Mouse (Mus musculus) left cerebral cortex, postnatal 14 days (tissue): ENCODE data around the gene Dhh. TPM values are rescaled to one million over a fixed set of nuclear protein-coding genes. Genes with fewer than 3 reads are reported as not detected.

Source experiments
- DNase-seq, 2 experiments: peaks; one replicate each; pipeline ENCODE4 v3.0.0; 2021 to 2022; ENCODE audit warnings: low spot score in 2 of 2, mixed read lengths in 1 of 2
- intact Hi-C: fragments of 180-260 bp; cut with DNase I; formaldehyde crosslinking; loops from one replicate; pipeline ENCODE4 v1.15.1; 2025
- total RNA-seq, 2 experiments: library from RNA; stranded (reverse); gene quantifications; 2 replicates each; pipeline ENCODE4 v1.2.3; 2021

Gene Dhh
- total RNA-seq, 2 experiments from 2014 or later, result 0.15 to 0.24 TPM

DNA sequence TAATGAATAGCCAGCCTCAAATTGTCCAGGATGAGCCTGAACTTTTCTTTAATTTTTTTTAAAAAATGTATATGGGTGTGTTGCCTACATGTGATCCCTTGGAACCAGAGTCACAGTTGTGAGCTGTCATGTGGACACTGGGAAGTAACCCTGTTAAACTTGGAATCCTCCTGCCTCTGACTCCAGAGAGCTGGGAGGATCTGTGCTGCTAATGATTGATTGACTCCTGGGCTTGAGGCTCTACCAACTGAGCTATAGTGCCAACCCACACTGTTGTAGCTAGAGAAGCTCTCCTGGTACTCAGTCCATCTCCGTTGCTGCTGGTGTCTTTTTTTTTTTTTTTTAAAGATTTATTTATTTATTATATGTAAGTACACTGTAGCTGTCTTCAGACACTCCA lies 14.2 kb downstream of the Dhh start:
- DNase-seq, result no peak
- intact Hi-C loops, result loop anchor here (5.0 kb wide), 1 partner anchor 33 kb away; the partner anchor contains the start of gene Lmbr1l

DNA sequence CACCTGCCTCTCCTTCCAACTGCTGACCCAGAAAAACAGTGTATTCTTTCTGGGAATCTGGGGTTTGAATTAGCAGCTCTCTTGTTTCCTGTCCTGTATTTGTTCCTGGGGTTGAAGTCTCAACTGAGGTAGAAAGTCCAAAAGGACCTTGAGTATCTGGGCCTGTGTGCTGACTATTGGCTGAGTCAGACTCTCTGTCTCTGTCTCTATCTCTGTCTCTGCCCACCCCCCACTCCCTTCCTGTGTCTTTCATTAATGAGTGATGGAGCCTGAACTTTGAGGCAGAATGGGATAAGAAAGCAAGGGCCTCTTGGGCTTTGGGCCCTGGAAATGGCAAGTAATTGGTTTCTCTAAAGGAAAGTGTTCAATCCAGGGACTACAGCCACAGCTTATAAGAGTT lies 14.7 kb downstream of the Dhh start:
- no peak for DNase-seq
- intact Hi-C loops, result loop anchor here (5.0 kb wide), 1 partner anchor 34 kb away; the partner anchor contains the start of gene Lmbr1l

DNA sequence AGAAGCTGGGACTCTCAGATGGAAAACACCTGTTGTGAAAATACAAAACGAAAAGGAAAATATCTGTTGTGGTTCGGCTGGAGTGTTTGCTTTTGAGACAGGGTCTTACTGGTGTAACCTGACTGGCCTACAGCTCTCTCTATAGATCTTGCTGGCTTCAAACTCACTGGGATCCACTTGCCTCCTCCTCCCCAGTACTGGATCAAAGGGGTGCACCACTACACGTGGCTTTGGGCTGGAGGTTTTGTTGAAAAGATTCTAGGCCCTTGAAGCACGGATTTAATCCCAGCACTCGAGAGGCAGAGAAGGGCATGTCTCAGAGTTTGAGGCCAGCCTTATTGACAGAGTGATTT lies 16.7 kb downstream of the Dhh start:
- intact Hi-C loops, result loop anchor here (5.0 kb wide), 1 partner anchor 36 kb away; the partner anchor contains the start of gene Lmbr1l
- no peak for DNase-seq

DNA sequence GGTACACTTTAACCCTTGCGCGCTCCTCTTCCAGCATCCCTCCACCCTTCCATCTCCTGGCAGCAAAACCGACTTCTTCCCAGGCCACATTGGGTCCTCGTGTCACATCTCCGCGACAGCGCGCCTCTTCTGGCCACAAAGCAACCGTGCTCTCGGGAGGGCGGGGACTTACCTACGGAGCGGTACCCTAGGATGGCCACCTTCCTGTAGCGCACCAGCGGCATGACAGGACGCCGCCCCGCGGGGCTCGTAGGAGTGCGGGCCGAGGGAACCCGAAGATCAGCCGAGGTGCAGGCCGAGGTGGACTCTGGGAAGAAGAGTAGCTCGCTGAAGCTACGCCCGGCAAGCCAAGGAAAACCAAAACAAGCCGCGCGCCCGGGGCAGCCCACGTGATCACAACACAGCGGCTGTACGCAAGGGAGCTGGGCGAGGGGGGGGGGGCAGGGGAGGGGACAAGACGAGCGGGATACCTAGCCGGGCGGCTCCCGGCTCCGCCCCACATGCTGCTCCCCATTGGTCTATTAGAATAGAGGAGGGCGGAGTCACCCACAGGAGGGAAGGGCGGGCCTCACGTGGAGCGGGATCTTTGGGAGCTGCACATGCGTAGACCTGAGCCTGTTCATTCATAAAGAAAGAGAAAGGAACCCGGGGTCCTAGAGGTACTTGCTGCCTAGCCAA lies 17.2 kb downstream of the Dhh start:
- peak; percentile 90 to 95 for DNase-seq
- intact Hi-C loops, result loop anchor here (5.0 kb wide), 1 partner anchor 36 kb away; the partner anchor contains the start of gene Lmbr1l

DNA sequence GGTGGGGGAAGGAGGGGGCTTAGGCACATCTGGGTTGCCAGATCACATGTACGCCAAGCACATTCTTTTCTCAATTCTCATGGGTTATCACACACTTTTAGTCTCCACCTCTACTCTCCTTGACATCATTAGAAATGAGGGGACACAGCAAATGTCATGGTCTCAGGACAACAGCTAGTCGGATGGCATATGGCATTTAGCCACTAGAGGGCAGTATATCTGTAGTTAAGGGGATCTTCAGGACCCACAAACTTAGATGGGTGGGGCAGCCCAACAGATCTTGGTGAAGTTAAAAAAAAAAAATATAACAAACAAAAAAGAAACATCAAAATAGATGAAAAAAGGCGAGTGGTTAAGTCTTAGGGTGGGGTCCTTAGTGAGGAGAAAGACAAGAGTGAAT lies 21.0 kb downstream of the Dhh start:
- intact Hi-C loops, result loop anchor here (5.0 kb wide), 1 partner anchor 50 kb away; no protein-coding TSS in a partner anchor
- peak; percentile 75 to 77 for DNase-seq

DNA sequence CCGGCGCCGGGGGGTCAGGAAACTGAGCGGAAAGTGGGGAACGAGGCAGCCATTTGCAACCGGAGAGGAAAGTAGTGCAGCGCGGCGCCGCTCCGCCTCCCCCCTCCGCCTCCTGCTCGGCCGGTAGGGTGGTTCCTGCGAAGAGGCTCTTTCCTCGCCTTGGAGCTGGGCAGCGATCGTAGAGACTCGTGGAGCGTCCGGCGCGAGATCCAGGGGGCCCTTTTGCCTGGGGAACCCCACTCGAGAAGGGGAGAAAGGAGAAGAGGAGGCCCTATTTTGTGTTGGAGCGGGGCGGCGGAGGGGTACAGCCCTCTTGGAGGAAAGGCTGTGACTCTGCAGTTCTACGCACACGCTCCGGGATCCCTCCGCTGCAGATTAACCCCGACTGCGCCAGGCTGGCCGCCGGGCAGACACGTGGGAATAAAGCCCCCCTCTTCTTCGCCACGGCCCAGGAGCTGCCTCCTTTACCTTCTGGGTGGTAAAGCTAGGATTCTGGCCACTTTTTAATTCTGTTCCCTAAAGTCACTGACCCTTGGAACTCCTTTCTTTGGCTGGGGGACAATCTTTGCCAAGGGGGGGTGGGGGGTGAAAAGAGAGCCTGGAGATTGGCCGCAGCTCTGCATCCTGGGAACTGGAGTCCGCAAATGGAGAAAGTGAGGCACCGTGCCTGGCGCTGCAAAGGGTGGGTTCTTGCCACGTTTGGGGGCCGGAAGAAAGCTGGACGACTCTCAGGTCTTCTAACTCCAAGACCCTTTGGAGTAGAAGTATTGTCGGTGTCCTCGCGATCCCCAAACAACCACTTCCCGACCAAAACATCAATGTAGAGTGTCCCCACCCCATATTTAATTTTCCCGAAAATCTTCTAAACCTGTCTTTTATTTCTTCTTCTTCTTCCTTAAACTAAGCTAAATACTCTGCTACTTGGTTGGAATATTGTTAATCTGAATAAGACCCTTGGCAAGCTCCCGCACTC lies 26.1 kb downstream of the Dhh start:
- DNase-seq, result peak; percentile 93 to 96
- intact Hi-C loops, result no loop called here

DNA sequence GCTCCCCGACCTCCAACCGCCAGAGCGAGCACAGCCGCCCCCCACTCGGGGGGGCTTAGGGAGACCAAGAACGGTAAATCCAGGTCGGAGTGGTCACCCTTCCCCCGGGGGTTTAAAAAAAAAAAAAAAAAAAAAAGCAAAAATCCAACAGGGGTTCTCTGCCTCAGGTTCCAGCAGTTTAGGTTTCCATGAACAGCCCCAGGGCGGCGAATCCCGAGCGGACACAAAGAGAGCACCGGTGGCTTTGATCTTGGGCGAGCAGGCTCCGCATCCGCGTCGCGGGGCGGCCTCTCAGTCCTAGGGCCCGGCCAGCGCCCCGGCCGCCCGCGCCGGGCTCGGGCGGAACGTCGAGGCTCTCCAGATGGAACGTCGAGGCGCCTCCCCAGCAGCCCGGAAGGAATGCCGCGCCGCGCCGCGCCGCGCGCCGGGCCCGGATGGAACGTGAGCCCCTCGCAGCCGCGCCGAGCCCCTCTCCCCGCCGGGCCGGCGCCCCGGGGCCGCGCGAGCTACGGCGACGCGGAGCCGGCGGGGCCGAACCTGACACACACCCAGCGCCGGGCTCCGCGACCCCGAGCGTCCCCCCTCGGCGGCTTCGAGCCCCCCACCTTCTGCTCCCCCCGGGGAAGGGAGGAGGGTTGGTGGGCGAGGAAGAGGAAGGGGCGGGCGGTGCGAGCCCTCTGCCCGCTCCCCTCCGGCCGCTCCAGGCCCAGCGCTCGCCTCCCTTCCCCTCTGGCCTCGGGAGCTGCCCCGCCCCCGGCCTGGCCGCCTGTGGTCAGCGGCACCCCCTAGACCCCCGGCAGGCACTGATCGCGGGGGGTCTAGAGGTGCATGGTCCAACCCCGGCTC lies 27.0 kb downstream of the Dhh start, which contains the start of gene Kmt2d:
Kmt2d (minus strand) TSS at position 135 of the 846 bp plus-strand sequence.
- DNase-seq, result no peak
- intact Hi-C loops, result no loop called here

DNA sequence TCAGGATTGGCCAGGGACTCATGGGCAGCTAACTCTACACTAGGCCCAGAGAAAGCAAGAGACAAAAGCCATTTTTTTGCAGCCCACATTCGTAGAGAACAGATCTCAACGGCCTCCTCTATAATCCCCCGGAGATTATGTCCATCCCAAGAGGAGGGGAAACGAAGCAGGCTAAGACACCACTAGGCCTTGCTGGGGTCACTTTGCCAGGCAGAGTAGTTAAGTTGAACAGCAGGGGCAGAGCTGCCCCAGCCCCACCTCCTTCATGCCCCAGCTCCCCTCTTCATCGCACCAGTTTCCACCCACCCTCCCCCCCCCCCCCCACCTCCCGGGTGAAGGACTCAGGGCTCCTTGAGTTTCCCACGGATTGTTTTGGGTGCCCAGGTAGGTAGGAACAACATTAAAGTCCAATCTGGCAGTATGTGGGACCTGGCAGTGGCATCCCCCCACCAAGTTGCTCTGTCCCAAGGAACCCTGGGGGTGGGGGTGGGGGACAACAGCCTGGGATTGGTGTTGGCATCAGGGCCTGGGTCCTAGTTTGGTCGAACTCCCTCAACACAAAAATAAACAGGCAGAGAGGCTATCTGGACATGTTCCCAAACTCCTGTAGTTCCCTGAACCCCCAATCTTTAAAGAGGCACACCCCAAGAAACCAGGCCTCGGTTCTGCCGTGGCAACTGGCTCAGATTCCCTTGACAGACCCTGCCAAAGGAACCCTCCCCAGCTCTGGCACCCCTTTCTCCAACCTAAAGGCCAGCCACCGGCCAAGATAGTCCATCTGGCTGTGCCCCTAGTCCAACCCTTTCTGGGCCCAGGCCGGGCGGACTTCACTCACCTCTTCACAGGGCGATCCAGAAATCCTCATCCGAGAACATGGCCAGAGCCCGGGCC lies 27.9 kb downstream of the Dhh start:
- intact Hi-C loops, result no loop called here
- DNase-seq, result no peak

DNA sequence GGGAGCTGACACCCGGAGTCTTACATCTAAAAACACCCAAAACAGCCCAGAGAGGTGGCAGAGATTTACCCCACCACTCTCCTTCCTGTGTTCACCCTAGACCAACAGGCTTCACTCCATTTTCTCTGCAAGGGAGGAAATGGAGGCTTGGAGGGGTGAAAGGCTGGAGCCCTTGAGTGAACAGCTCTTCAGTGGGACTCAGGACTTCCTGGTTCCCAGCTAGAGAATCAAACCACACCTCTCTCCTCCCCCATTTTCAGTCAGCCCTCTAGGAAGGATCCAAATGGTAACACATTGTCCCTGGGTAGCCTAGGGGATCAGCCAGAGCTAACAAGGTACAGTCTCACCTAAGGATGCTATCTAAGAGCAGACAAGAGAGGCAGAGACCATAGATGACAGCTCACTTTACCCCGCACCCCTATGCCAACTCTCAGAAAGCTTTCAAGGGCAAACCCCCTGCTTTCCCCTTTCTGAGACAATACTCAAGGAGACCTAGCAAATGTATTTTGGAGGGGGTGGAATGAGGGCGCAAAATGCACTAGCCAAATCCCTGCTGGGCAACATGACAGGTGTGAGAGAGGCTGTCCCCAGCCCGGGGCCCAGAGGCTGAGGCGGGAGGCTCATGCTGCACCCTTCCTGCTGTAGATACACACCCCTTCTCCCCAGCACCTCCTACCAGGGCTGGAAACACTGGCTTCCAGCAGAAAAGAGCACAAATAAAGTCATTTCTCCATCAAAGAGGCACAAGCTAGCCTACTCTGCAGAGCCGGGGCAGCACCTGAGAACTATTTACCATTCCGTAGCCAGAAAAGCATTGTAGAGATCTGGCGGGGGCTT lies 28.8 kb downstream of the Dhh start:
- intact Hi-C loops, result no loop called here
- DNase-seq, result no peak

DNA sequence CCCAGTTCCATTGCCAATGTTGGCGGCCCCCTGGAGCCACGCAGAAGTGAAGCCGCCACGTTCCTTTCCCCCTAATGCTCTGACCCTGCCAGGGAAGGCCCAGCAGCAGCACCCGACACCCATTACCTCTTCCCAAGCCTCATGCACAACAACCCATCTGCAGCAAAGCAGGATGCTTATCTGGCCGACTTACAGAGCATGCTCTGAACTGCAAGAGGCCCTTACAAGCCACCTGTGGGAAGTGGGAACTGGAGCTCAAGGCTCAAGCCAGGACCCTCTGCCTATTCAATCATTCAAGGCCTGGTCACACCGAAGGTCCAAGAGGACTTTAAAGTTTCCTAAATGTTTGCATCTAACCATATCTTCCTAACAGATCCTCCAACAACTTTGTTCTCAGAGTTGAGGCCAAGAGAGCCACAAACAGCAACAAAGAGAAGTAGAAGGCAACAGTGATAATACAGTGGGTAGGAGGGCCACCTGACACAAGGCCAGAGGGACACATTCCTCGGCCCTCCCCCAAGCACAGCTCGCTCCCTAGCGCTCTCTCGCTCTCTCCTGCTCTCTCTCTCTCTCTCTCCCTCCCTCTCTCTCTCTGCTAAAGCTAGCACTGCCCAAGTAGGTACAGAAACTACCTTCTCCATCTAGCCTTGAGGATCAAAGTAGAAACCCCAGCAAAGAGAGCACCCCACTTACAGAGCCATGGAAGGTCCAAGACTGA lies 29.8 kb downstream of the Dhh start:
- no peak for DNase-seq
- intact Hi-C loops, result no loop called here

DNA sequence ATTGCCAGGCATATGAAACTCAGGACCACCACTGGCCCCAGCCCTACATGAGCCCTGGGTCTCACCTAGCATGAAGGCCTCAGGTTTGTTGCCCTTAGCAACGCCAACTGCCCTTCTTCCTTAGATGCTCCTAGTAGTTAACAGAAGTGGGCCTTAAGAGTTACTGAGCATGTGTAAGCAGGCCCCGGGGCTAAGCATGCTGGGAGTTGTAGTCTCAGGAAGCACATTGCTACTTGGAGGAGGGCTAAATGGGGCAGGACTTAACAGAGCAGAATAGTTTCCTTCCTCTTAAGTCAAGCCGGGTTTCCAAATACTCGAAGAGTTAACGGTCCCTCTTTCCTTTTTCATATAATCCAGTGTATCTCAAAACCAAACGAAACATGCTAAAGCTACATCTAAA lies 31.0 kb downstream of the Dhh start:
- peak; percentile 54 to 57 for DNase-seq
- intact Hi-C loops, result no loop called here

DNA sequence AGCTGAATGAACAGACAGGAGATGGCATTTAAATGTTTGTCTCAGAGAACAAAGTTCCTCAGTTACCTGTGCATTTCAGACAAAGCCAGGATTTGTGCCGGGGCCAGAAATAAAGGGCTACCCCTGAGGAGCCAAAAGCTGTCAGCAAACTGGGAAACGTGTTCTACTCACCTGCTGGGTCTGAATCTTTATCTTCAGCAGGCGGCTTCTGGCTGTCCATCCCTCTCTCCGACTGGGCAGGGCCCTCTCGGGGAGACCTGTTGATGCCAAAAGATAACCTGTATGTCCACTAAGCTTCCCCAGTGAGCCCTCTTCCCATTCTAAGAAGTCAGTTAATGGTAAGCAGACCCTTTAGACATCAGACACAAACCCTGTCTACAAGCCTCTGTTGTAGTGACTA lies 31.8 kb downstream of the Dhh start:
- no peak for DNase-seq
- intact Hi-C loops, result no loop called here

DNA sequence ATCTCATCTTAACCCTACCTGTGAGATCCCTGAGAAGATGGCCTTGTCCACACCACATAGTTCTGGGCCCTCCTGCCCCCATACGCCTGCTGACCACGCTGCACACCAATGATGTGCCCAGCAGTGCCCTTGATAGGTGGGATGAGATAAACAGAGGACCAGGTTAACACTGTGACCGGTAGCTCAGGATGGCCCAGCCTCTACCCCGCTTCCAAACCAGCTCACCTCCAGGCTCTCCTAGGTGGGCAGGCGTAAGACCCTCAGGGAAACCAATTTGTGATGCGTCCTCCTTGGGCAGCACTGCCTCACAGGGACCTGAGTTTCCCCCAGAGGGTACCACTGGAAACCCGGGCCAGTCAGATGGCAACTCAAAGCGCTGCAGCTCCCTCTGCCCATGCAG lies 32.6 kb downstream of the Dhh start:
- intact Hi-C loops, result no loop called here
- no peak for DNase-seq

DNA sequence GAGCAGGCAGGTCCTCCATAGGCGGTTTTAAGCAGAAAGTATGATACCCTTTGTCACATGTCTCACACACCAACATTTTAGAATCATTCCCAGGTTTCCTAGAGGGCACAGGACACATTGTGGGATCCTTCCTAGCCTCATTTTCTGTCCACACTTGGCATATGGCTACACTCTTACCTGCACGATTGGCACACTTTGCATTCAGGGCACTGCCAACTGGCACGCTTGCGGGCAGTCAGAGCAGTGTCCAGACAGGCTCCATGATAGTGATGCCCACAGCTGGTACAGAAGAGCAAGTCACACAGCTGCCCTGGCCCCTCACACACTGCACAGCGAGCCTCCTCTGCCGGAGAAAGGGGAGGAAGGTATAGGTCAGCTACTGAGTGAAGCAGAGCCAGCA lies 33.4 kb downstream of the Dhh start:
- no peak for DNase-seq
- intact Hi-C loops, result no loop called here

DNA sequence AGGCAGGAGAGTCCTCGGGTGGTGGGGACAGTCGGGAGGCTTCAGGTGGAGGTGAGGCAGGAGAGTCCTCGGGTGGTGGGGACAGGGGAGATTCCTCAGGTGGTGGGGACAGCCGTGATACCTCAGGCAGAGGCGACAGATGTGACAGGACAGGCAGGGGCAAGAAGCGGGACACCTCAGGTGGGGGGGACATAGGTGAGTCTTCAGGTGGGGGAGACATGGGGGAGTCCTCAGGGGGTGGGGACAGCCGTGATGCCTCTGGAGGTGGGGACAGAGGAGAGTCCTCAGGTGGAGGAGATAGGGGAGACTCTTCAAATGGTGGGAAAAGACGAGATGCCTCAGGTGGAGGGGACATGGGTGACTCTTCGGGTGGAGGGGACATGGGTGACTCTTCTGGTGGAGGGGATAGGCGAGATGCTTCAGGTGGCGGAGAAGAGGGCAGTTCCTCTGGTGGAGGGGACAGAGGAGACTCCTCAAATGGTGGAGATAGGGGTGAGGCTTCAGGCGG lies 34.8 kb downstream of the Dhh start:
- DNase-seq, result no peak
- intact Hi-C loops, result no loop called here

DNA sequence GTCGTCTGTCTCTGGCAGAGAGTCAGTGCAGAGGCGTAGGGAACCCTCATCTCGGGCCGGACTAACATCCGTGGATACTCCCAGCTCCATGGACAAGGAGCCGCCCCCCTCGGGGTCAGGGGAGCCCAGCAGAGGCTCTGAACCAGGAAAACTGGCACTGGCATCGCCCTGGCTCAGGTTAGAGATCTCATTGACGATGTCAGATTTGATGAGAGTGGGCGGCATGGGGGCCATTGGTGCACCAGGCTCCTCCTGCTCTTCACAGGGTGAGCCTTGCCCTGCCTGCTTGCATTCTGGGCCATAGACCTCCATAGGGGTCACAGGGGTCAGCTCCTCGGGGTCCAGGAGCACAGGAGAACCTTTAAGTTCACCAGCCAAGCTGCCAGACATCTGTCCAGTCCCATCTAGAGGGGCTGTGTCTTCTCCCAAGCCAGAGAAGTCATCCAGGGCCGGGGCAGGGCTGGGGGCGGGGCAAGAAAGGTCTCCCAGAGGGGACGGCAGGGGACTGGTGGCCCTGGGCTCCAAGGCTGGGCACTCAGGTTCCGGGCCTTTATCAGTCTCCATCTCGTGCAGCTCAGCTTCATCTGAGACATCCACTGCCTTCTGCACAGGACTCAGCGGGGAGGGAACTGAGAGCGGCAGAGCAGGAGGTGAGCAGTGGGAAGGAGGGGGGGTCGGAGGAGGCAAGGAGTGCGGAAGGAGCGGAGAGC lies 36.5 kb downstream of the Dhh start:
- DNase-seq, result no peak
- intact Hi-C loops, result no loop called here
